Mouse (Mus musculus) megakaryocyte, embryonic 14.5 days (primary cell): Measurements from ENCODE around the gene Tent5b.

ENCODE experiments used
- FLI1 ChIP-seq: IDR thresholded peaks from 2 replicates; pipeline ENCODE4 v1.6.1; 2012; ENCODE audit warnings: low read length, inconsistent platforms, mixed read lengths
- GATA1 ChIP-seq: IDR thresholded peaks from 3 replicates; pipeline ENCODE4 v1.6.1; 2012; ENCODE audit warnings: mixed read lengths, low read length, inconsistent platforms, borderline replicate concordance

DNA sequence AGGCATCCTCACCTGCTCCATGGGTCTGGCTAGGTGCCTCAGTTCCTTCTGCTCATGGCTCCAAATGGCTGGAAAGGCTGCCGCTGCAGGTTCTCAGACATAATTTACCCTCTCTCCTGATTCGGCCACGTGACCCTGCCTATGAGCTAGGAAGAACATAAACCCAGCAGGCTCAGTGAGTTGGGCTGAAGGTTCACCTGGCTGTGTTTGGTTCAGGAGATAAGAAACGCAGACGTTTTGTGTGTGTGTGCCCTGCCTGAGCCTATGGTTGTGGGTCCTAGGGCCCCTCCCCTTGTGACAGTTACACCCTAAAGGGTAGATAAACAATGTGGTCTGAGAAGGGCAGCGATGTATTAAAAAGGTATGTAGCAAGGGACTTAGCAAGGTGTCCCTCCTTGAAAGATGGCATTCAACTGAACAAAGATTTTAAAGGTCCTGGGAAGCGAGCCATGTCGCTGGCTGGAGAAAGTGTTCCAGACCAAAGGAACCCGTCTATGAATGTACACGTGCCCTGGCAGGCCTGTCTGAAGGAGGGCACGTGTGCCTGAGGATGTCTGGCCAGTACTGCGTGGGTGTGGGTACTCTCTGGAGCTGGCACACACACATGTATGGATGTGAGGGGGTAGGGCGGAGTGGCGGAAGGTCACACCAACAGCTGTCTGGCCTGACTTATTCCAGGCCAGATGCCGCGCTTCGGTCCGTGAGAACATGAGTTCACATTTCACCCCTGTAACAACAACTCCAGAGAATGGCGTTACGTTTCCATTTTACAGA, 8.9 kb downstream of the Tent5b start:
- TF ChIP-seq GATA1 (no peak), FLI1 (no peak)
